Mouse (Mus musculus): ENCODE measurements around the gene Dclk2. TPM values are rescaled to one million over a fixed set of nuclear protein-coding genes. Genes with fewer than 3 reads are reported as not detected.

Gene Dclk2
- polyA plus RNA-seq, 1 experiment from 2014 or later, result 9.1 TPM

GRCm38 (mm10) chr3:86862245-86862938 is 58.3 kb downstream of the Dclk2 start:
- H3K9me3 ChIP-seq (ENCODE audit: control insufficient read depth, low read length), result no peaks in the 10 kb centered on the region
- no peak for ATAC-seq (replicated peaks; ENCODE audit: low FRiP score, low TSS enrichment, low read depth)
- no peak overlapping the region for H3K4me3 ChIP-seq (ENCODE audit: low read depth, low read length)
- 0 out of 2 replicates have a peak, but pooled peaks cover 6% of the 10 kb centered on the region for H3K4me1 ChIP-seq (replicated peaks; ENCODE audit: control insufficient read depth, insufficient read depth, low read length)
- no peaks in the 10 kb centered on the region for H3K36me3 ChIP-seq (ENCODE audit: control insufficient read depth, insufficient read depth, low read length)
- no peak overlapping the region for H3K9ac ChIP-seq (ENCODE audit: low read length)
- no peak overlapping the region for H3K4me2 ChIP-seq (ENCODE audit: low read length)
- WGBS, result 72% methylated on average over 10 of the region's 10 CpGs
- no peaks in the 10 kb centered on the region for H3K27me3 ChIP-seq (replicated peaks; ENCODE audit: control insufficient read depth, insufficient read depth, low read length)
- no peak overlapping the region for H3K27ac ChIP-seq (ENCODE audit: low read depth)
- DNase-seq (ENCODE audit: low spot score), result no peak

GRCm38 (mm10) chr3:86859791-86860190 is 60.9 kb downstream of the Dclk2 start:
- Histone ChIP-seq H3K27ac (ENCODE audit: low read depth) (no peak overlapping the region), H3K9me3 (ENCODE audit: control insufficient read depth, low read length) (no peaks in the 10 kb centered on the region), H3K9ac (ENCODE audit: low read length) (no peak overlapping the region), H3K4me1 (replicated peaks; ENCODE audit: control insufficient read depth, insufficient read depth, low read length) (0 out of 2 replicates have a peak, but pooled peaks cover 6% of the 10 kb centered on the region), H3K4me3 (ENCODE audit: low read depth, low read length) (no peak overlapping the region), H3K36me3 (ENCODE audit: control insufficient read depth, insufficient read depth, low read length) (no peaks in the 10 kb centered on the region), H3K27me3 (replicated peaks; ENCODE audit: control insufficient read depth, insufficient read depth, low read length) (no peaks in the 10 kb centered on the region), H3K4me2 (ENCODE audit: low read length) (no peak overlapping the region)
- no peak for ATAC-seq (replicated peaks; ENCODE audit: low FRiP score, low TSS enrichment, low read depth)
- 96% methylated on average over 2 of the region's 2 CpGs for WGBS
- DNase-seq (ENCODE audit: low spot score), result no peak

- no peak overlapping the region for H3K4me3 ChIP-seq (ENCODE audit: low read depth, low read length)
- 90% methylated on average over 5 of the region's 5 CpGs for WGBS
- H3K9ac ChIP-seq (ENCODE audit: low read length), result no peak overlapping the region
- ATAC-seq (replicated peaks; ENCODE audit: low FRiP score, low TSS enrichment, low read depth) (no peak), DNase-seq (ENCODE audit: low spot score) (no peak)
- no peak overlapping the region for H3K27ac ChIP-seq (ENCODE audit: low read depth)
- H3K9me3 ChIP-seq (ENCODE audit: control insufficient read depth, low read length), result no peaks in the 10 kb centered on the region
- H3K4me2 ChIP-seq (ENCODE audit: low read length), result no peak overlapping the region
- 0 out of 2 replicates have a peak, but pooled peaks cover 6% of the 10 kb centered on the region for H3K4me1 ChIP-seq (replicated peaks; ENCODE audit: control insufficient read depth, insufficient read depth, low read length)
- H3K36me3 ChIP-seq (ENCODE audit: control insufficient read depth, insufficient read depth, low read length), result no peaks in the 10 kb centered on the region
- H3K27me3 ChIP-seq (replicated peaks; ENCODE audit: control insufficient read depth, insufficient read depth, low read length), result no peaks in the 10 kb centered on the region
Observed at GRCm38 (mm10) chr3:86858699-86859098, 62.0 kb downstream of the Dclk2 start.

- no peaks in the 10 kb centered on the region for H3K9me3 ChIP-seq (ENCODE audit: control insufficient read depth, low read length)
- DNase-seq (ENCODE audit: low spot score) (no peak), ATAC-seq (replicated peaks; ENCODE audit: low FRiP score, low TSS enrichment, low read depth) (no peak)
- no peaks in the 10 kb centered on the region for H3K27me3 ChIP-seq (replicated peaks; ENCODE audit: control insufficient read depth, insufficient read depth, low read length)
- WGBS, result 60% methylated on average over 8 of the region's 8 CpGs
- H3K9ac ChIP-seq (ENCODE audit: low read length), result no peak overlapping the region
- H3K27ac ChIP-seq (ENCODE audit: low read depth), result no peak overlapping the region
- 0 out of 2 replicates have a peak, but pooled peaks cover 3% of the 10 kb centered on the region for H3K4me1 ChIP-seq (replicated peaks; ENCODE audit: control insufficient read depth, insufficient read depth, low read length)
- H3K4me2 ChIP-seq (ENCODE audit: low read length), result no peak overlapping the region
- H3K4me3 ChIP-seq (ENCODE audit: low read depth, low read length), result no peak overlapping the region
- H3K36me3 ChIP-seq (ENCODE audit: control insufficient read depth, insufficient read depth, low read length), result no peaks in the 10 kb centered on the region
Observed at GRCm38 (mm10) chr3:86857833-86858398, 62.7 kb downstream of the Dclk2 start.

GRCm38 (mm10) chr3:86852867-86853266 is 67.8 kb downstream of the Dclk2 start:
- Histone ChIP-seq H3K36me3 (ENCODE audit: control insufficient read depth, insufficient read depth, low read length) (no peaks in the 10 kb centered on the region), H3K4me3 (ENCODE audit: low read depth, low read length) (no peak overlapping the region), H3K4me2 (ENCODE audit: low read length) (no peak overlapping the region), H3K9me3 (ENCODE audit: control insufficient read depth, low read length) (no peaks in the 10 kb centered on the region), H3K27ac (ENCODE audit: low read depth) (no peak overlapping the region), H3K27me3 (replicated peaks; ENCODE audit: control insufficient read depth, insufficient read depth, low read length) (no peaks in the 10 kb centered on the region), H3K9ac (ENCODE audit: low read length) (no peak overlapping the region), H3K4me1 (replicated peaks; ENCODE audit: control insufficient read depth, insufficient read depth, low read length) (peaks cover 8% of the 10 kb centered on the region; the same call in 1 of the 2 replicates)
- DNase-seq (ENCODE audit: low spot score), result no peak
- WGBS, result 61% methylated on average over 3 of the region's 3 CpGs
- ATAC-seq (replicated peaks; ENCODE audit: low FRiP score, low TSS enrichment, low read depth), result no peak

- Histone ChIP-seq H3K27me3 (replicated peaks; ENCODE audit: control insufficient read depth, insufficient read depth, low read length) (no peaks in the 10 kb centered on the region), H3K9ac (ENCODE audit: low read length) (no peak overlapping the region), H3K4me3 (ENCODE audit: low read depth, low read length) (no peak overlapping the region), H3K4me2 (ENCODE audit: low read length) (no peak overlapping the region), H3K27ac (ENCODE audit: low read depth) (no peak overlapping the region), H3K36me3 (ENCODE audit: control insufficient read depth, insufficient read depth, low read length) (no peaks in the 10 kb centered on the region), H3K9me3 (ENCODE audit: control insufficient read depth, low read length) (no peaks in the 10 kb centered on the region), H3K4me1 (replicated peaks; ENCODE audit: control insufficient read depth, insufficient read depth, low read length) (peaks cover 8% of the 10 kb centered on the region; the same call in 1 of the 2 replicates)
- ATAC-seq (replicated peaks; ENCODE audit: low FRiP score, low TSS enrichment, low read depth) (no peak), DNase-seq (ENCODE audit: low spot score) (no peak)
- 74% methylated on average over 7 of the region's 7 CpGs for WGBS
Observed at GRCm38 (mm10) chr3:86851131-86851530, 69.5 kb downstream of the Dclk2 start.

- H3K9ac ChIP-seq (ENCODE audit: low read length), result no peak overlapping the region
- no peak overlapping the region for H3K27ac ChIP-seq (ENCODE audit: low read depth)
- no peaks in the 10 kb centered on the region for H3K27me3 ChIP-seq (replicated peaks; ENCODE audit: control insufficient read depth, insufficient read depth, low read length)
- no peak overlapping the region for H3K4me3 ChIP-seq (ENCODE audit: low read depth, low read length)
- H3K4me2 ChIP-seq (ENCODE audit: low read length), result no peak overlapping the region
- DNase-seq (ENCODE audit: low spot score) (no peak), ATAC-seq (replicated peaks; ENCODE audit: low FRiP score, low TSS enrichment, low read depth) (no peak)
- no peaks in the 10 kb centered on the region for H3K36me3 ChIP-seq (ENCODE audit: control insufficient read depth, insufficient read depth, low read length)
- no peaks in the 10 kb centered on the region for H3K9me3 ChIP-seq (ENCODE audit: control insufficient read depth, low read length)
- WGBS, result 67% methylated on average over 10 of the region's 10 CpGs
- H3K4me1 ChIP-seq (replicated peaks; ENCODE audit: control insufficient read depth, insufficient read depth, low read length), result peaks cover 8% of the 10 kb centered on the region; the same call in 1 of the 2 replicates
Observed at GRCm38 (mm10) chr3:86850394-86851030, 70.1 kb downstream of the Dclk2 start.

- ATAC-seq (replicated peaks; ENCODE audit: low FRiP score, low TSS enrichment, low read depth), result no peak
Observed at GRCm38 (mm10) chr3:86849337-86849736, 71.3 kb downstream of the Dclk2 start.

More at GRCm38 (mm10) chr3:86849337-86849736, 71.3 kb downstream of the Dclk2 start:
- Histone ChIP-seq H3K4me2 (ENCODE audit: low read length) (no peak overlapping the region), H3K27me3 (replicated peaks; ENCODE audit: control insufficient read depth, insufficient read depth, low read length) (no peaks in the 10 kb centered on the region), H3K9ac (ENCODE audit: low read length) (no peak overlapping the region), H3K4me3 (ENCODE audit: low read depth, low read length) (no peak overlapping the region), H3K36me3 (ENCODE audit: control insufficient read depth, insufficient read depth, low read length) (no peaks in the 10 kb centered on the region), H3K4me1 (replicated peaks; ENCODE audit: control insufficient read depth, insufficient read depth, low read length) (peaks cover 13% of the 10 kb centered on the region; the same call in 1 of the 2 replicates), H3K27ac (ENCODE audit: low read depth) (no peak overlapping the region), H3K9me3 (ENCODE audit: control insufficient read depth, low read length) (no peaks in the 10 kb centered on the region)
- no peak for DNase-seq (ENCODE audit: low spot score)
- WGBS, result 82% methylated on average over 2 of the region's 2 CpGs

Data from intestine, embryonic 14.5 days (tissue).